19 mouse cellular contexts compared by ENCODE assay signal in genomic region chr7:46393718-46394511, GRCm38 (mm10). TPM values are rescaled to one million over a fixed set of nuclear protein-coding genes. Genes with fewer than 3 reads are reported as not detected.
DNase-seq lines count a peak whose midpoint lies in the region; ATAC-seq lines count a peak whose summit lies in the region.
"Had no signal": no experiment of that assay in that cellular context is flagged by ENCODE, and none has a peak within 500 bp of the region (broad histone marks: within the 10 kb centered on the region; RNA-seq: fewer than 3 reads in every experiment).

No protein-coding gene starts in this region.

- H3K36me3 ChIP-seq in splenic B cell, adult 2 months (ENCODE audit: control insufficient read depth, insufficient read depth, low read length, poor library complexity, severe bottlenecking): no peaks in the 10 kb centered on the region
- H3K36me3 ChIP-seq in intestine, embryonic 15.5 days: no peaks in the 10 kb centered on the region
- H3K36me3 ChIP-seq in intestine, embryonic 16.5 days (ENCODE audit: control insufficient read depth, insufficient read depth, low read length): no peaks in the 10 kb centered on the region
- H3K36me3 ChIP-seq: embryonic facial prominence, embryonic 12.5 days; hindbrain, embryonic 10.5 days; kidney, embryonic 15.5 days; liver, embryonic 15.5 days; lung, embryonic 15.5 days had no signal

- WGBS in intestine, embryonic 15.5 days: 34% methylated on average over 12 of the region's 12 CpGs
- 29% methylated on average over 12 of the region's 12 CpGs for WGBS in intestine, embryonic 16.5 days

- no peak overlapping the region for H3K4me3 ChIP-seq in intestine, embryonic 15.5 days (replicated peaks)
- no peak overlapping the region for H3K4me3 ChIP-seq in intestine, embryonic 16.5 days (ENCODE audit: low read length)
- H3K4me3 ChIP-seq: embryonic facial prominence, embryonic 12.5 days; hindbrain, embryonic 10.5 days; kidney, embryonic 15.5 days; left cerebral cortex, adult 2 months; liver, embryonic 15.5 days; lung, embryonic 15.5 days had no signal

- peaks cover 17% of the 10 kb centered on the region for H3K4me1 ChIP-seq in intestine, embryonic 15.5 days (replicated peaks)
- H3K4me1 ChIP-seq in intestine, embryonic 16.5 days (ENCODE audit: control insufficient read depth, insufficient read depth, low read length): peaks cover 15% of the 10 kb centered on the region

- no peak for ATAC-seq in intestine, embryonic 15.5 days
- ATAC-seq in intestine, embryonic 16.5 days: no peak

- no peaks in the 10 kb centered on the region for H3K27me3 ChIP-seq in splenic B cell, adult 2 months (ENCODE audit: control insufficient read depth, insufficient read depth, low read length, poor library complexity, severe bottlenecking)
- peaks cover 53% of the 10 kb centered on the region for H3K27me3 ChIP-seq in intestine, embryonic 15.5 days (replicated peaks)
- peaks cover 40% of the 10 kb centered on the region for H3K27me3 ChIP-seq in intestine, embryonic 16.5 days (replicated peaks; ENCODE audit: control insufficient read depth, insufficient read depth, low read length)

- peak; percentile 41 for DNase-seq in cerebellum, adult 11 months
- no peak for DNase-seq in cerebellum, postnatal 4 days (ENCODE audit: low spot score in 2 of 2)
- DNase-seq in thymus, postnatal 0 days (ENCODE audit: low spot score): peak; percentile 19
- DNase-seq in thymus, postnatal 4 days: no peak
- DNase-seq in cerebellum, postnatal 25 days: peak; percentile 41 to 54
- peak; percentile 68 for DNase-seq in splenic B cell, adult 2 months (ENCODE audit: low read depth, low spot score)

- H3K27ac ChIP-seq in intestine, embryonic 15.5 days: no peak overlapping the region
- H3K27ac ChIP-seq in intestine, embryonic 16.5 days (ENCODE audit: low read length): no peak overlapping the region
- H3K27ac ChIP-seq: embryonic facial prominence, embryonic 12.5 days; hindbrain, embryonic 10.5 days; kidney, embryonic 15.5 days; left cerebral cortex, adult 2 months; liver, embryonic 15.5 days; lung, embryonic 15.5 days; stomach, postnatal 0 days had no signal

- H3K9me3 ChIP-seq in intestine, embryonic 15.5 days: no peaks in the 10 kb centered on the region
- H3K9me3 ChIP-seq in intestine, embryonic 16.5 days (ENCODE audit: control insufficient read depth, low read length): no peaks in the 10 kb centered on the region
- H3K9me3 ChIP-seq: embryonic facial prominence, embryonic 12.5 days; hindbrain, embryonic 10.5 days; kidney, embryonic 15.5 days; liver, embryonic 15.5 days; lung, embryonic 15.5 days had no signal

- no peak overlapping the region for H3K4me2 ChIP-seq in intestine, embryonic 15.5 days (replicated peaks)
- no peak overlapping the region for H3K4me2 ChIP-seq in intestine, embryonic 16.5 days (ENCODE audit: low read depth, low read length)
- H3K4me2 ChIP-seq: embryonic facial prominence, embryonic 12.5 days; heart, embryonic 11.5 days; kidney, embryonic 15.5 days; liver, embryonic 15.5 days; lung, embryonic 15.5 days; midbrain, embryonic 11.5 days had no signal

- no peak overlapping the region for H3K9ac ChIP-seq in intestine, embryonic 15.5 days
- H3K9ac ChIP-seq in intestine, embryonic 16.5 days (ENCODE audit: low read depth, low read length): no peak overlapping the region
- H3K9ac ChIP-seq: embryonic facial prominence, embryonic 12.5 days; forebrain, postnatal 0 days; kidney, embryonic 15.5 days; liver, embryonic 15.5 days; lung, embryonic 15.5 days had no signal

RNA-seq across cellular contexts. Expression of gene Kcnc1, which starts 2.4 kb away (rescaled TPM):
- polyA plus RNA-seq in thymus, postnatal 0 days (2015; fragmentation: Nextera tagmentation; extraction: Ambion mirVana): 0.09 and 0.27 TPM in 2 replicates
- 0.38 and 0.53 TPM in 2 replicates for polyA plus RNA-seq in intestine, embryonic 15.5 days (2015; fragmentation: Nextera tagmentation; extraction: Ambion mirVana)
- 0.27 and 0.50 TPM in 2 replicates for polyA plus RNA-seq in intestine, embryonic 16.5 days (2015; fragmentation: Nextera tagmentation; extraction: Ambion mirVana)
- polyA plus RNA-seq: liver, embryonic 15.5 days had no signal

RNA-seq across cellular contexts. Expression of gene Myod1, which starts 17.6 kb away (rescaled TPM):
- 0.21 and 0.23 TPM in 2 replicates for polyA plus RNA-seq in thymus, postnatal 0 days (2015; fragmentation: Nextera tagmentation; extraction: Ambion mirVana)
- polyA plus RNA-seq in intestine, embryonic 15.5 days (2015; fragmentation: Nextera tagmentation; extraction: Ambion mirVana): 0.24 TPM in 1 of 2 replicates, not detected in the other
- polyA plus RNA-seq in intestine, embryonic 16.5 days (2015; fragmentation: Nextera tagmentation; extraction: Ambion mirVana): 0.07 and 0.12 TPM in 2 replicates
- polyA plus RNA-seq: forebrain, embryonic 11.5 days; forebrain, postnatal 0 days; midbrain, embryonic 11.5 days had no signal

Comparison
In these comparisons a context has a peak if more than half of its experiments do, and no peak if none do; other contexts are left out.
1. DNase-seq: peak in cerebellum, adult 11 months (single experiment), thymus, postnatal 0 days (single experiment), cerebellum, postnatal 25 days (2 of 2) and splenic B cell, adult 2 months (single experiment); none in cerebellum, postnatal 4 days (0 of 2) and thymus, postnatal 4 days (single experiment).